Mouse (Mus musculus): ENCODE data around the gene Sox30. TPM values are rescaled to one million over a fixed set of nuclear protein-coding genes. Genes with fewer than 3 reads are reported as not detected.

Sox30 gene
- polyA plus RNA-seq, 1 experiment from 2014 or later: 0.16 TPM

DNA sequence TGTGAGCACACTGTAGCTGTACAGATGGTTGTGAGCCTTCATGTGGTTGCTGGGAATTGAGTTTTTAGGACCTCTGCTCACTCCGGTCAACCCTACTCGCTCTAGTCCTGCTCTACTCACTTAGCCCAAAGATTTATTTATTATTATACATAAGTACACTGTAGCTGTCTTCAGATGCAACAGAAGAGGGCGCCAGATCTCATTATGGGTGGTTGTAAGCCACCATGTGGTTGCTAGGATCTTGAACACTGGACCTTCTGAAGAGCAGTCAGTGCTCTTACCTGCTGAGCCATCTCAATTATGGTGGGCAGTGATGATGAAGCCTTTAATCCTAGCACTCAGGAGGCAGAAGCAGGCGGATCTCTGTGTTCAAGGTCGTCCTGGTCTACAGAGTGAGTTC lies 20.1 kb upstream of the Sox30 start:
- Histone ChIP-seq H3K27me3 (ENCODE audit: low read depth, poor library complexity, severe bottlenecking) (no peaks in the 10 kb centered on the region), H3K36me3 (no peaks in the 10 kb centered on the region), H3K27ac (no peak overlapping the region), H3K4me3 (no peak overlapping the region), H3K4me1 (no peaks in the 10 kb centered on the region), H3K9me3 (replicated peaks) (no peaks in the 10 kb centered on the region)
- 89% methylated on average over 5 of the region's 5 CpGs for WGBS
- DNase-seq (ENCODE audit: low spot score): no peak

DNA sequence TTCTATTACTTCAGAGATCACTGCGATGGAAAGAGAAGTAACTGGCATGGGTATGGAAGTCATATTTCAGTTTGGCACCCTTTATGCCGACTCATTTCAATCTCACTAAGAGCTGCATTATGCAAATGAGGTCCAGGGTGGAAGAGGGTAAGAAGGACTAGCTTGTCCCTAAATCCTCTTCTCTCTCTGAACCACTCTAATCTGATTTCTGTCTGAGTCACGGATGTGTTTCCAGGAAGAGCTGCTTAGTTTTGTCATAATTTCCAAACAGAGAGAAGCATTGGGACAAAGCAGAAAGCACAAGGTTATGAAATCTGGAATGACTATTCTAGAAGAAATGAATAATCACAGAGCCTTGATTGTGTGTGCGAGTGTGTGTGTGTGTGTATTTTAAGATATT lies 13.2 kb upstream of the Sox30 start:
- Histone ChIP-seq H3K9me3 (replicated peaks) (no peaks in the 10 kb centered on the region), H3K36me3 (no peaks in the 10 kb centered on the region), H3K4me1 (no peaks in the 10 kb centered on the region), H3K4me3 (no peak overlapping the region), H3K27me3 (ENCODE audit: low read depth, poor library complexity, severe bottlenecking) (0 out of 2 replicates have a peak, but pooled peaks cover 6% of the 10 kb centered on the region), H3K27ac (no peak overlapping the region)
- WGBS: 90% methylated on average over 4 of the region's 4 CpGs
- DNase-seq (ENCODE audit: low spot score): no peak

DNA sequence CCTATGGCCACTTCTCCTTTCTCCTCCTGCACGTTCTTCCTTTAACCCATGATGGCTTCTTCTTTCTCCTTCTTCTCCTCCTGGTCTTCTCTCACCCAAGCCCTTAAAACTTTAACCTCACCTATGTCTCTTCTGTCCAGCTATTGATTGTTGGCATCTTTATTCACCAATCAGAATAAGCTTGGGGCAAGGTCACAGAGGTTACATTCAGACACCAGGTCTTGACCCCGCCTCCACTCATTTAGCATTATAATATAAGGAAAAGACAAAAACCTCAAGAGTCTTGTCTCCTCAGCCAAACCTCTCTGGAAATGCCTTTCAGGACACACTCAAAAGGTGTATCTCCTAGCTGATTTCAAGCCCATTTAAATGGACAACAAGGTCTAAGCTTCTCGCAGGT lies 11.6 kb upstream of the Sox30 start:
- no peaks in the 10 kb centered on the region for H3K4me1 ChIP-seq
- no peak for DNase-seq (ENCODE audit: low spot score)
- 89% methylated on average over 3 of the region's 3 CpGs for WGBS
- no peaks in the 10 kb centered on the region for H3K9me3 ChIP-seq (replicated peaks)
- no peak overlapping the region for H3K27ac ChIP-seq
- no peaks in the 10 kb centered on the region for H3K36me3 ChIP-seq
- H3K27me3 ChIP-seq (ENCODE audit: low read depth, poor library complexity, severe bottlenecking): 0 out of 2 replicates have a peak, but pooled peaks cover 6% of the 10 kb centered on the region
- no peak overlapping the region for H3K4me3 ChIP-seq

DNA sequence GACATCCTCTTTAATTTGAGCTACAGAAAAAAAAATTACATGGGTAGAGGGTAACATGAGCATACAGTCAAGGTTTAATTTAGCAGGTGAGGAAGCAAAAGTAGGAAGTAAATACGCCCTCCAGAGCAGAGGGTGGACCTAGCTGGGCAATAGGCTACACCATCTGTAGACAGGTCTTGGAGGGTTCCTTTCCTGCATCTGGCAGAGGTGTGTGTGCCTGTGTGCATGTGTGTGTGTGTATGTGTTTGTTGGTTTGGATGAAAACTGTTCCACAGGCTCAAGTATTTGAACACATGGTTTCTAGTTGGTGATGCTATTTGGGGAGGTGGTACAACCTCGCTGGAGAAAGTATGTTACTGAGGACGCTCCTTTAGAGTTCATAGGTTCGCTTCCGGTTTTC lies 6.5 kb upstream of the Sox30 start:
- H3K27me3 ChIP-seq (ENCODE audit: low read depth, poor library complexity, severe bottlenecking): 0 out of 2 replicates have a peak, but pooled peaks cover 6% of the 10 kb centered on the region
- no peaks in the 10 kb centered on the region for H3K4me1 ChIP-seq
- H3K9me3 ChIP-seq (replicated peaks): no peaks in the 10 kb centered on the region
- H3K4me3 ChIP-seq: no peak overlapping the region
- H3K36me3 ChIP-seq: no peaks in the 10 kb centered on the region
- DNase-seq (ENCODE audit: low spot score): no peak
- 89% methylated on average over 5 of the region's 5 CpGs for WGBS
- no peak overlapping the region for H3K27ac ChIP-seq

DNA sequence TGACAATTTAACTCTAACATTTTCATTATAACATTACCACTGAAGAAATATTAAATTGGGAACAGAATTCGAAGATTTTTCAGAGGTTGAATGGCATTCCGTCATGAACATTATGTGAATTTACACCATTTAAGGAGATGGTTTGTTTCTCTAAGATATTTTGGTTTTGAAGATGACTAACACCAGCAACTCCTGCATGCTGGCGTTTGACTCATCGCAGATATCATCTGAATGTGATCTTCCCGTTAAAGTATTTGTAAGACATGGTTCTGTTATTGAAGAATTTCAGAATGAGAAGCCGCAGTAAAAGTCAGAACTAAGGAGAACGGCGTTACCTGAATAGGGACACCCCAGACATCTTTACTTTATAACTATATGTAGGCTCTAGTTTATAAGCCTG lies 5.6 kb upstream of the Sox30 start:
- H3K27me3 ChIP-seq (ENCODE audit: low read depth, poor library complexity, severe bottlenecking): peaks cover 11% of the 10 kb centered on the region
- no peak overlapping the region for H3K27ac ChIP-seq
- H3K4me3 ChIP-seq: no peak overlapping the region
- H3K4me1 ChIP-seq: no peaks in the 10 kb centered on the region
- WGBS: 87% methylated on average over 8 of the region's 8 CpGs
- H3K9me3 ChIP-seq (replicated peaks): no peaks in the 10 kb centered on the region
- H3K36me3 ChIP-seq: no peaks in the 10 kb centered on the region
- DNase-seq (ENCODE audit: low spot score): no peak

DNA sequence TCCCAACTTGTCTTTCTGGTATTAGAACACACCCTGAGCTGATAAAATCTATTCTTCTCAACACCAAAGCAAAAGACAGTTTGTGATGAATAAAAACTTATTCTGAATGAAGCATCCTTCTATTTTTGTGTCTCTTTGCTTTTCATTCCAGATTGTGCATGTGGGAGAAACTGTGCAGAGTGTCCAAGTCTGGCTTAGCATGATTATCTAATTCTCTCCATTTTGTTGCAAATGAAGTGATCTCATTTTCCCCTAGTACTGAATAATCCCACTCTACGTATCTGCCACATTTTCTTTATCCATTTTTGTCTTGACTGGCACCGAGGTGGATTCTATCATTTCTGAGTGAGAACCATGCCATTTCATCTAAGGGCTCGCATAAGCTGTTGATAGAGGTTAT lies 4.0 kb upstream of the Sox30 start:
- H3K27ac ChIP-seq: no peak overlapping the region
- no peak overlapping the region for H3K4me3 ChIP-seq
- peaks cover 4% of the 10 kb centered on the region; the same call in 1 of the 2 replicates for H3K9me3 ChIP-seq (replicated peaks)
- peaks cover 13% of the 10 kb centered on the region for H3K4me1 ChIP-seq
- DNase-seq (ENCODE audit: low spot score): no peak
- peaks cover 20% of the 10 kb centered on the region for H3K27me3 ChIP-seq (ENCODE audit: low read depth, poor library complexity, severe bottlenecking)
- no peaks in the 10 kb centered on the region for H3K36me3 ChIP-seq
- WGBS: 86% methylated on average over 3 of the region's 3 CpGs

DNA sequence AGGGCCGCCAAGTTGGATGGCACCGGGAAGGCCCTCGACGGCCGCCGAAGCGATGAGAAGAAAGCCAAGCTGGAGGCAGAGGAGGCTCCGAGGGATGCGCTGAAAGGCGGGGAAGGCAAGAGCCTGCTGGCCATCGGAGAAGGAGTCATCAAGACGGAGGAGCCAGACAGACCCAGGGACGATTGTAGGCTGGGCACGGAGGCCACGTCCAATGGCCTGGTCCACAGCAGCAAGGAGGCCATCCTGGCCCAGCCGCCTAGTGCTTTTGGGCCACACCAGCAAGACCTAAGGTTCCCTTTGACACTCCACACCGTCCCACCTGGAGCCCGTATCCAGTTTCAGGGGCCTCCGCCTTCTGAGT lies 763 bp downstream of the Sox30 start:
- no peak for DNase-seq (ENCODE audit: low spot score)
- H3K4me3 ChIP-seq: peak overlapping the region; percentile 66
- WGBS: 41% methylated on average over 19 of the region's 19 CpGs
- H3K27me3 ChIP-seq (ENCODE audit: low read depth, poor library complexity, severe bottlenecking): peaks cover 22% of the 10 kb centered on the region
- H3K9me3 ChIP-seq (replicated peaks): peaks cover 4% of the 10 kb centered on the region; the same call in 1 of the 2 replicates
- no peaks in the 10 kb centered on the region for H3K36me3 ChIP-seq
- peak overlapping the region; percentile 93 for H3K27ac ChIP-seq
- H3K4me1 ChIP-seq: peaks cover 15% of the 10 kb centered on the region

DNA sequence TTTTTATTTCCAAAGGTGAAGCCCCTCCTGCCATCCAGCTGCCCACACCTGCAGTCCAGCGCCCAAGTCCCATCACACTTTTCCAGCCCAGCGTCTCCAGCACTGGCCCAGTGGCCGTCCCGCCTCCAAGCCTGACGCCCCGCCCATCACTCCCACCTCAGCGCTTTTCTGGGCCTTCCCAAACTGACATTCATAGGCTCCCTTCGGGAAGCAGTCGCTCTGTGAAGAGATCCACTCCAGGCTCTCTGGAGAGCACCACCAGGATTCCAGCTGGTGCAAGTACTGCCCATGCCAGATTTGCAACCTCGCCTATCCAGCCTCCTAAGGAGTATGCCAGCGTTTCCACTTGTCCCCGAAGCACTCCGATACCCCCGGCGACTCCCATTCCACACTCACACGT lies 11.5 kb downstream of the Sox30 start:
- WGBS: 8% methylated on average over 16 of the region's 16 CpGs
- H3K27ac ChIP-seq: no peak overlapping the region
- H3K9me3 ChIP-seq (replicated peaks): no peaks in the 10 kb centered on the region
- DNase-seq (ENCODE audit: low spot score): peak; percentile 62
- peaks cover 9% of the 10 kb centered on the region for H3K4me1 ChIP-seq
- peak overlapping the region; percentile 49 for H3K4me3 ChIP-seq
- H3K27me3 ChIP-seq (ENCODE audit: low read depth, poor library complexity, severe bottlenecking): peaks cover 14% of the 10 kb centered on the region
- H3K36me3 ChIP-seq: no peaks in the 10 kb centered on the region

DNA sequence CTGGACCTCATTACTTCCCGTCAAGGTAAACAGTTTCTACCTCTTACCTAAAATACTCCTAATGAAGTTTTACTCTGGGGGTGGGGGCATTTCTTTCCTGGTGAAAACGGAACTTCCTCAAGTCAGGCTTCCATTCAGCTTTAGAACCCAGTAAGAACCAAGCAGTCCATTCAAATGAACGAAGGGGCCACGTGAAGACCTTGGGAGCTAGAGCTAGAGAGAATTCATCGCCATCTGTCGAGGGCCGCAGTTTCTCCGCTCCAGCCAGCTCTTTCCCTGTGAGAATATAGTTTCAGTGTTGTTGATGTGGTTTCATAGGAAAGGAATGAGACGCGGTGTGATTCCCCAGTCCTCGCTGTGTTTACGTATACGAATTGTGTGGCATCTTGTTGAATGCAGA lies 12.0 kb downstream of the Sox30 start:
- Histone ChIP-seq H3K4me1 (peaks cover 9% of the 10 kb centered on the region), H3K9me3 (replicated peaks) (no peaks in the 10 kb centered on the region), H3K36me3 (no peaks in the 10 kb centered on the region), H3K27ac (no peak overlapping the region), H3K27me3 (ENCODE audit: low read depth, poor library complexity, severe bottlenecking) (peaks cover 14% of the 10 kb centered on the region), H3K4me3 (peak overlapping the region; percentile 49)
- WGBS: 49% methylated on average over 13 of the region's 13 CpGs
- DNase-seq (ENCODE audit: low spot score): peak; percentile 31

DNA sequence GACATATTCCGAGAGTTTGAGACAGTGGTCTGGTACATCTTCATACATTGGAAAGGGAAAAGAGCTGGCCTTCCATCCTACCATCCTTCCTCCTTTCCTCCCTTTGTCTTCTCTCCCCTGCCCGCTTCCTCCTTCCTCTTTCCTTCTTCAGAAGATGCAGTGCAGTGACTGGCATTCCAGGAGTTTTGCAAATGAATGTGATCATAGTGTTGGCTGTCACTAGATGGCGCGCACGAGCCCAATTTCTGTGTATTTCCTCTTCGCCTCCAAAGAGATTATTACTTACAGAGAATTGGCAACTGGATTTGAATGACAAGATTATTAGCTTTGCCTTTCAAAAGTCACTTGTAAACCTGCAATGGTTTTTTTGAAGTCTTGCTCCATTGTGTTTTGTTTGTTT lies 36.0 kb downstream of the Sox30 start:
- DNase-seq (ENCODE audit: low spot score): peak; percentile 83
- Histone ChIP-seq H3K4me3 (no peak overlapping the region), H3K4me1 (no peaks in the 10 kb centered on the region), H3K36me3 (no peaks in the 10 kb centered on the region), H3K27ac (no peak overlapping the region), H3K27me3 (ENCODE audit: low read depth, poor library complexity, severe bottlenecking) (no peaks in the 10 kb centered on the region), H3K9me3 (replicated peaks) (no peaks in the 10 kb centered on the region)
- WGBS: 28% methylated on average over 6 of the region's 6 CpGs

DNA sequence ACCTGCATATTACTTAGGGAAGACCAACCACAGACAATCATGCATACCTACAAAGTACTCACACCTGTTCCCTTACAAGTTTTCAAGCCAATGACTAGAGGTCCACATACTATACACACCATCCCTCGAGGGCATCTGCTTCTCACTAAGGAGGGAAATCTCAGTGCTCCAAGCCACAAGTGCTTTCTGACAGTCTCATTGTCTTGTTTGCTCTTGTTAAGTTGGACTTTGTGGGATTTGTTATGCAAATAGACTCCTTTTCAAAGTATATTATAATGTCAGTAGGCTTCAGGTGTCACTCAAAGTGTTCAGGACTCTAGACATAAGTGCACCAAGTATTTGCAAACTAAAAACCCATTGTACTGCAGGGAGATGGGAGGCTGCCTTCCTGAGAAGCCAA lies 40.1 kb downstream of the Sox30 start:
- Histone ChIP-seq H3K27ac (no peak overlapping the region), H3K36me3 (no peaks in the 10 kb centered on the region), H3K4me3 (no peak overlapping the region), H3K4me1 (no peaks in the 10 kb centered on the region), H3K9me3 (replicated peaks) (no peaks in the 10 kb centered on the region), H3K27me3 (ENCODE audit: low read depth, poor library complexity, severe bottlenecking) (no peaks in the 10 kb centered on the region)
- no peak for DNase-seq (ENCODE audit: low spot score)
- WGBS: 78% methylated on average over 1 of the region's 1 CpGs

DNA sequence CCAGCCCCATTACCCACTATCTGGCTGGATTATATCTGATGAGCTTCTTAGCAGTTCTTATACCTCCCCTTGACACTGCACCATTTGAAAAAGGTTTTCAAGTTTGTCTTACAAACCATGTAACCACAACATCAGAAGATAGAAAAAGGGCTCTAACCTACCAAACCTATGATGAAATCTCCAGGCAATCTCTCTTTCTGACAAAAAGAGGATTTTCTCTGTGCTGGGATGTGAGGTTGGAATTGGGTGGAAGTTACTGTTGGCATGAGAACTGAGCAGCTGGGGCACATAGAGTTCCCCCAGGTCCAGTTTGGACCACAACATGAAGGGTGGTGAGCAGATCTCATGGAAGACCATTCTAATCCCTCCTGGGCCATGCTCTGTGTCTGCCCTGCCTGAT lies 41.7 kb downstream of the Sox30 start:
- Histone ChIP-seq H3K27ac (no peak overlapping the region), H3K36me3 (no peaks in the 10 kb centered on the region), H3K4me3 (no peak overlapping the region), H3K4me1 (no peaks in the 10 kb centered on the region), H3K27me3 (ENCODE audit: low read depth, poor library complexity, severe bottlenecking) (no peaks in the 10 kb centered on the region), H3K9me3 (replicated peaks) (no peaks in the 10 kb centered on the region)
- DNase-seq (ENCODE audit: low spot score): no peak

DNA sequence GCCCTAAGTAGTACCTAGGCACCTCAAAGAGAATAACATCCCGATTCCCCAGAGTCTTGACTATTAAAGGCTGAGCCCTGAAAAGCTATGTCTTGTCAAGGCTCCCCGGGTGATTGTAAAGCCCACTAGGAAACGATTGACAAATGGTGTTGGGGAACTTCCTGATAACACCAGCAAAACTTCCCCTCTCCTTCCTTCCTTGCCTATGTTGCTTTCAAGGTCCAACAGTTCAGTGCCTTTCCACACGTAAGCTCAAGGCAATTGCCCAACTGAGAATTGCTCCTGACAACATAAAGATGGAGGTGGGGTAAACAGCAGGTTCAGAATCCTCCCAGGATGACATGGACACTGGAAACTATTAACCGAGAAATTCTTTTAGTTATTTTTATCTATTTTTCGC lies 42.9 kb downstream of the Sox30 start:
- DNase-seq (ENCODE audit: low spot score): no peak
- no peak overlapping the region for H3K4me3 ChIP-seq
- no peaks in the 10 kb centered on the region for H3K36me3 ChIP-seq
- H3K4me1 ChIP-seq: no peaks in the 10 kb centered on the region
- H3K27me3 ChIP-seq (ENCODE audit: low read depth, poor library complexity, severe bottlenecking): no peaks in the 10 kb centered on the region
- no peak overlapping the region for H3K27ac ChIP-seq
- no peaks in the 10 kb centered on the region for H3K9me3 ChIP-seq (replicated peaks)
- 80% methylated on average over 6 of the region's 6 CpGs for WGBS

DNA sequence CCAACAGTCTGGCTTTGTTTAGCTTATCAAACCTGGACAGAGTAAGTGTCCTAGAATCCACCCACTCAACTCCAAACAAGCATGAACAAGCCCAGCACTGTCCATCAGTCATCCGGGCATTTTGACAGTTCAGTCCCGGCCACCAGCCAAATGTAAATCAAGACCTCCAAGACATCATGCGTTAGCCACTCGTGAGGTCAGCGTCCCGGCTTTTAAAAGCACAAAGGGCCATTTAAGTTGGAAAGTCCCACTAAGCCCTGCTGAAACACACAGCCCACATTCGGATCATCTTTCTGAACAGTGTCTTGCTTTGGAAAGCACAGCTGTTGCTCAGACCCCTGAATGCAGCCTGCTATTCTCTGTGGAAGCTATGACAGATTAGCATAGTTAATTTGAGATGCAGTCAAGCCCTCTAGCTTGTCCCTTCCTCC lies 45.9 kb downstream of the Sox30 start:
- H3K4me3 ChIP-seq: no peak overlapping the region
- H3K27ac ChIP-seq: no peak overlapping the region
- DNase-seq (ENCODE audit: low spot score): peak; percentile 33
- H3K9me3 ChIP-seq (replicated peaks): no peaks in the 10 kb centered on the region
- H3K27me3 ChIP-seq (ENCODE audit: low read depth, poor library complexity, severe bottlenecking): no peaks in the 10 kb centered on the region
- peaks cover 5% of the 10 kb centered on the region for H3K4me1 ChIP-seq
- H3K36me3 ChIP-seq: no peaks in the 10 kb centered on the region
- 64% methylated on average over 7 of the region's 7 CpGs for WGBS

Measured in limb, embryonic 10.5 days (tissue).